Mouse (Mus musculus): ENCODE results near the gene Itgb1bp1.
A peak's percentile ranks its signal among the peaks of the same experiment; 100 is the strongest.

DNA sequence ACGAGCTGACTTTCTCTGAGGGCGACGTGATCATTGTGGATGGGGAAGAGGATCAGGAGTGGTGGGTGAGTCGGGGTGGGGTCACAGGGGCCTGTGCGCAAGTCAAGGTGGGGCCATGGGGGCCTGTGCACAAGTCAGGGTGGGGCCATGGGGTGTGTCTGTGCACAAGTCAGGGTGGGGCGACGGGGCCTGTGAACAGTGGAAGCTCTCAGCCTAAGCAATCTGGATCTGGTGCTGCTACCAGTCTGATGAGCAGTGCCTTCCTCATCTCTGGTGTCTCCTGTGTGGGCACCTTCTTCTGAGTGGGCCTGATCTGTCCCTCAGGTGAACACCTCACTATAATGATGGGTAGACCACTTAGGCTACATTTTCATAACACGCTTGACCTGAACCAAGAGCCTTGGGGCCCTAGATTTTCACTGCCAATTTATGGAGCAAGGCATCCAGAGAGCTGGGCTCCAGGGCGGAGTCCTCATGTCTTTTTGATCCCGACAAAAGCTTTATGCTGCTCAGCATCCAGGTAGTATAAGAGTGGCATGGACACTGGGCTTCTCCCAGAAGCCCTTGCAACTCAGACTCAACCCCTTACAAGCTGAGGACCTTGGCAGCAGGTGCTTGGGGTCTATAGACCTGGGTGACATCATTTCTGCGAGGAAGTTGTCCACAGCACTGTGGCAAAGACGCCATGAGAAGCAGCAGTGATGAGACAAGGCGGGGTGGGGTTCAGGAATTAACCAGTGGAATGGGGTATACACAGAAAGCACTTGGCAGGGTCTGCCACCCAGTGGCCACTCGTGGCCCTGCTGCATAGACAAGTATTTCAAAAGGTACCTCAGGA is 19.9 kb downstream of the Itgb1bp1 start:
- TF ChIP-seq CTCF (IDR thresholded peaks at IDR 0.05; ENCODE audit: low read depth, low read length) (peak; percentile 81), POLR2A (IDR thresholded peaks at IDR 0.05; ENCODE audit: insufficient read depth, low read length) (no peak)

Measured in ES-Bruce4 (cell line).